Mouse (Mus musculus): ENCODE results near the gene AC140267.1.
A peak's percentile ranks its signal among the peaks of the same experiment; 100 is the strongest.

Gene AC140267.1

DNA sequence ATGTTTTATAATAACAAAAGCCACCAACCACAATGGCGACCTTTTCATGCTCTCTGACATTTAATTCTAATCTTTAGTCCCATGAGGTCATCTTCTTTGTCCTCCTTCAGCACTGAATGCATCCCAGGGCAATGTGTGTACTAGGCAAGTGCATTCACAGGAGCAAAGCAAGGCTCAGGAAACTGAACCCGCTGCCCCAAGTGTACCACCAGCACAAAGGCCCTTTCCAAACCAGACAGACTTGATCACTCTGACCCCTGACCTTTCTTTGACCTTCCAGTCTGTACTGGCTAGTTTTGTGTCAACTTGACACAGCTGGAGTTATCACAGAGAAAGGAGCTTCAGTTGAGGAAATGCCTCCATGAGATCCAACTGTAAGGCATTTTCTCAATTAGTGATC, 3.3 kb upstream of the AC140267.1 start:
- DNase-seq = no peak

DNA sequence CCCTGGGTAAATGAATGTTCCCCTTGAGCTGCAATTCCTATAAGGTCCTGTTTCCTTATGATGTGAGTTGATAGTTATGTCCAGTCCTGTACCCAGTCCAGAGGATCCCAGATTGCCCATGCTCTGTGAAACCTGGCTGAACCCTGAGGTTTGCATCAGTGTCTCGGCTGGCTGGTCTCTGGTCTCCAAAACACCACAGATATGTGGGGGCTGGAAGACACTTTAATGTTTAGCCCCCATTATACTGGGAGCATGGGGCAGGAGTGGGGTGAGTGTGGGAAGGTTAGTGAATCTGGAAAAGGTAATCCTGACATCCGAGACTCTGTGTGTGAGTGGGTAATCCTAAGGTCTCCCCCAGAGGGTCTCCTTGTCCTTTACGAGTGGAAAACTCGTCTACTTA, 2.6 kb upstream of the AC140267.1 start:
- DNase-seq = no peak

DNA sequence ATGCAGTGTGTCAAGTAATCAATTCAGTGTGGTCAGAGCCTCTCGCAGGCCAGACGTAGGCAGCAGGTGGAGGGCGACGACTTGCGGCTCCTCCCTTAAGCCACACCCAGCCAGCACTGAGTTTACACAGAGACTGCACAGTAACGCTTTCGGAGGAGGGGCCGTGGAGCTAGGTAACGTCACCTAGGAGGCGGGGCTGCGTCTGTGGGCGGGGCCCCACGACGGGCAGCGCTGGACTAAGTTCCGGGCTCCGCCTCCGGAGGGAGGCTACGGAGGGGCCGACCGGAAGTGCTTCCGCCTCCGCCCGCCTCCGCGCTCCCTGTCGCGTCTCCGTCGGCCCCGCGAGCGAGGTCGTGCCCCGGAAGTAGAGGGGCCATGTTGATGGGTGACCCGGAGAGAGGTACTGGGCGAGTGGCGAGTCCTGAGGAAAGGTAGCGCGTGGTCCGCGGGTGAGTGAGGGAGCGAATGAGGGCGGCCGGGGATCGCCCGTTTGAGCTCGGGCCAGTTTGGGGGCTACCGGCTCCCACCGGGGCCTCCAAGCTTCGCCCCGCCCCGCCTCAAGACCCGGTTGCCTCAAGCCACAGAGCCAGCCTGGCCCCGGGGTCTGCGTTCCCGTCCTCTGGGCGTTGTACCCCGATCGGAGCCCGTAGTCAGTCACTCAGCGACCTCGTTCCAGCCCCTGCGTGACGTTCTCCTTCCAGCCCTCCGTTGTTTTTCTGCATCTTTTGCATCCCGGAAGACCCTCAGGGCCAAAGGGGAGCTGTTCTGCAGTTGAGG, 1.7 kb upstream of the AC140267.1 start, which contains the start of gene Mief1:
TSS of gene Mief1 (plus strand) at position 286 of the 777 bp plus-strand sequence.
- DNase-seq = peak; percentile 100

DNA sequence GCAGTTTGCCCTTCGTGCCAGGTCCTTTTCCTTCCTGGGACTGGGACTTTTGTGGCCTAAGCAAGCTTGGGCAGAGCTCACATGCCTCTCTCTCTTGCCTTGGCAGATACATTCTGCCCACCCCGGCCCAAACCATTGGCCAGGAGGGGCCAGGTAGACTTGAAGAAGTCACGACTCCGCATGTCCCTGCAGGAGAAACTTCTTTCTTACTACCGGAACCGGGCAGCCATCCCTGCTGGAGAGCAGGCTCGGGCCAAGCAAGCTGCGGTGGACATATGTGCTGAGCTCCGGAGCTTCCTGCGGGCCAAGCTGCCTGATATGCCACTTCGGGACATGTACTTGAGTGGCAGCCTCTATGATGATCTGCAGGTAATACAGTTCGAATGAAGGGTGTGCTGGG, 12.5 kb downstream of the AC140267.1 start:
- no peak for DNase-seq

DNA sequence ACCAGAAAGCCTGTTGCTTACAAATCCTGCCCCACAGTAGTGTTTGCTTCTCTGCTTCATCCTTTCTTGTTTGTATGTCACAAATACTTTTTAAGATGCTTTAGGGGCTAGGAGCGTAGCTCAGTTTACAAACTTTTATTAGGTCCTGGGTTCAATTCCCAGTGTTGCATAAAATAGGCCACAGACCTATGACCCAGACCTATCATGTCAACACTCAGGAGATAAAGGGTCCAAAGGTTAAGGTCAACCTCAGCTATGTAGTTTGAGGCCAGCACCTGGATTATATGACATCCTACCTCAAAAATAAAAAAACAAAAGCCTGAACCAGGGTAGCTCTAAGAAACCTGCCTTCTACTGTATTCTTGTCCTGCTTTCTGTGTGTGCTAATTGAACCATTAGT, 13.0 kb downstream of the AC140267.1 start:
- DNase-seq = no peak

DNA sequence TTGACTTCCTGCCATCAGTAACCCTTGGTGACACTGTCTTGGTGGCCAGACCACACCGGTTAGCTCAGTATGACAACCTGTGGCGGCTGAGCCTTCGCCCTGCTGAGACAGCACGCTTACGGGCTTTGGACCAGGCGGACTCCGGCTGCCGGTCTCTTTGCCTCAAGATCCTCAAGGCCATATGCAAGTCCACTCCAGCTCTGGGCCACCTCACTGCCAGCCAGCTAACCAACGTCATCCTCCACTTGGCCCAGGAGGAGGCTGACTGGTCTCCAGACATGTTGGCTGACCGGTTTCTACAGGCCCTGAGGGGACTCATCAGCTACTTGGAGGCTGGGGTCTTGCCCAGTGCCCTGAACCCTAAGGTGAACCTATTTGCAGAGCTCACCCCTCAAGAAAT, 14.0 kb downstream of the AC140267.1 start:
- no peak for DNase-seq

DNA sequence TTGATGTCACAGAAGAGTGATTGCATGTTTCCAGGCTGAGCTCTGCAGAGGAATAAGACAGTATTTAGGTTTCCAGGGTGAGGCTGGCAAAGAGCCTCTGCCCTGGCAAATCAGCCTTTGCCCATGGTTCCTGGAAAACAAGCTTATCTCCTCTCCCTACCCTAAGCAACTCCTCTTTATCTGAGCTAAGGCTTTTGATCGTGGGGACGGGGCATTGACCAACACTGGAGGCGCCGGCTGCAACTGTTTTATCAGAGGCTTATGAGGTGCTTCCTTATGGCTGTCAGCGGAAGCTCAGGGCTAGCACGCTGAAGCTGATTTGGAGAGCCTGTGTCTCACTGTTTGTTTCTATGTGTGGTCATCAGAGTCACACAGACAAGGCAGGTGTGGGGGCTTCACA, 15.0 kb downstream of the AC140267.1 start:
- peak; percentile 87 for DNase-seq

DNA sequence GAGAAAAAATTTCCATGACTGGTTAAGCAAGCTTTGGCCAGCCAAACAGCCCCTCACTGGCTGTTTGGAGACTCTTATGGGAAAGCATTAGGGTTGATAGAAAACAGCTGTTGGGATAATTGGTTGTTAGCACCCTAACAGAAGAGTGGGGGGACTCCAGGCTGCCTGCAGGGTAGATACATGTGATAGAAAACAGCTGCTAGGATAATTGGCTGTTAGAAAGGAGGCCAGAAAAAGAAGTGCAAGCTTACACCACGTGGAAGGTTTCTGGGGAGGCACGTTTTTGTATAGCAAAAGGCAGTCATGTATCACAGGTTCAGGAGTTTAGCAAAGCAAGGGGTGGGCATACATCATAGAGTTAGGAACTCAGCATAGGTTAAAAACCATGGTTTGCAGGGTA, 17.9 kb downstream of the AC140267.1 start:
- DNase-seq = no peak

DNA sequence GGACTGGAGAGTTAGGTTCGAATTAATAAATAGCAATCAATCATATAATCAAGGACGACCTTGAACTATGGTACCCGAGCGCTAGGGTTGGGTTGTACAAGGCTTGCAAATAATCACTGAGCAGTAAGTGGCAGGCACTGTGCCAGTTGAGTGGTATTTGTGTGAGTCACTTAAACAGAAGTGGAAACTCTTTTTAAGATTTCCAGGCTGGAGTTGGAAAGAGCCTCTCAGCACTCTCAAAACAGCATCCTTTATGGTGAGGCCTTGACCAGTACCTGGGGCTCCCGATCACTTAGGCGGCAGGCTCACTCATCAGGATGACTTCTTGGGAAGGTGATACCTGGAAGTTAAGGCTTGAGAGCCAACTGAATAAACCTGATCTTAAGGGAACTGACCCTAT, 18.6 kb downstream of the AC140267.1 start:
- no peak for DNase-seq

DNA sequence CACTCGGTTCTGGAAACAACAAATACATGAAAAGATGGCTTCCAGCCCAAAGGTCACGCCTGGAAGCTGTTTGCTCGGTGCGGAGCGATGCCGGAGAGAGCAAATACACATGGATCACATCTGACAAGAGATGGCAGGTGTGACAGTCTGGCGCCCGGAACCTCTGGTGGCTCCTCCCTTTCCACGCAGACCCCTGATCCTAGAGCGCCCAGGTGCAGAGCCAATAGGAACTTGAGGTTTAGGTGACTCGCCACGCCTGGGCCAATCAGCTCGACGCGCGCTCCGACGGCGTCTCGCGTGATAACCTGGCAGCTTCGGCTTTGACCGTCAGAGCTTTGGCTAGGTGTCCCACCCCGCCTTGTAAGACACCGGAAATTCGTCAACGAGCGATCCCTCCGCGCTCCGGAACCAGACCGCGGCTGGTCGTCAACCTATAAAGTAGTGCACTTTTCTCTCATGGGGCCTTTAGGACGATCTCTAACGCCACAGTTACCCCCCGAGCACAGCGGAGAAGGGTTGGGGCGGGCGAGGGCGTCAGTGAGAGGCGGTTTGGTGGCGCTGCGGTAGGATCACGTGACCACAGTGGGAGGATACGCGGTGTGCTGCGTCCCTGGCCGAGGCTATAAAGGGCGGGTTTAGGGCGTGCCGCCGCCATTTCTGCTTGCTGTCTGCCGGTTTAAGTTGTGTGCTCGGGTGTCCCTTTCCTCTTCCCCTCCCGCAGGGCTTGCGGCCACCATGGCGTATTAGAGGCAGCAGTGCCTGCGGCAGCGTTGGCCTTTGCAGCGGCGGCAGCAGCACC, 19.4 kb downstream of the AC140267.1 start, which contains the start of gene Atf4:
TSS of gene Atf4 (plus strand) at position 338 of the 799 bp plus-strand sequence.
- peak; percentile 98 for DNase-seq

DNA sequence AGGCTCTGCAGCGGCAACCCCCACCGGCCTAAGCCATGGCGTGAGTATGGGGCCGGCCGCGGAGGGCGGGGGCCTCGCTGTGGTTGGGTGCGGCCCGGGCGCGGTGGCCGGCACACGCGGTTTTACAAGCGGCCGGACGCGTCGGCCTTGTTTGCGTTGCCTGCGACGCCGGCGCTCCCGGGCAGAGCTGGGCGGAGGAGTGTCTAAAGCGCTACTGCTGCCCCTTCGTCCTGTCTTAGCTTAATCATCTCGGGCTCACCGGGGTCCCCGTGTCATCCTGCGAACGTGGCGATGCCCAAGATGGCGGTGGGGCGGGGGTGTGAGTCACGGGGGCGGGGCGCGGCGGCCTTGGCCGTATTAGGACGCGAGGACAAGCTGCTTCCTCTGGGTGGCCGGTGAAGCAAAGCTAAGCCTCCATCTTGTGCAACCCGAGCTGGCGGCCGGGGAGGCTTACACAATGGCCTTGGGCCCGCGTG, 20.0 kb downstream of the AC140267.1 start:
- peak; percentile 89 for DNase-seq

DNA sequence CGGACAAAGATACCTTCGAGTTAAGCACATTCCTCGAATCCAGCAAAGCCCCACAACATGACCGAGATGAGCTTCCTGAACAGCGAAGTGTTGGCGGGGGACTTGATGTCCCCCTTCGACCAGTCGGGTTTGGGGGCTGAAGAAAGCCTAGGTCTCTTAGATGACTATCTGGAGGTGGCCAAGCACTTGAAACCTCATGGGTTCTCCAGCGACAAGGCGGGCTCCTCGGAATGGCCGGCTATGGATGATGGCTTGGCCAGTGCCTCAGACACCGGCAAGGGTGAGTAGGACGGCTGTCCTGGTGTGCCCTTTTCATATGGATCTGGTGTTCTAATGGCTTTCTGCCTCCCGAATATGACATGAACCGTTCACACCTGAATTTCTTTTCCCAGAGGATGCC, 20.6 kb downstream of the AC140267.1 start:
- peak; percentile 28 for DNase-seq

DNA sequence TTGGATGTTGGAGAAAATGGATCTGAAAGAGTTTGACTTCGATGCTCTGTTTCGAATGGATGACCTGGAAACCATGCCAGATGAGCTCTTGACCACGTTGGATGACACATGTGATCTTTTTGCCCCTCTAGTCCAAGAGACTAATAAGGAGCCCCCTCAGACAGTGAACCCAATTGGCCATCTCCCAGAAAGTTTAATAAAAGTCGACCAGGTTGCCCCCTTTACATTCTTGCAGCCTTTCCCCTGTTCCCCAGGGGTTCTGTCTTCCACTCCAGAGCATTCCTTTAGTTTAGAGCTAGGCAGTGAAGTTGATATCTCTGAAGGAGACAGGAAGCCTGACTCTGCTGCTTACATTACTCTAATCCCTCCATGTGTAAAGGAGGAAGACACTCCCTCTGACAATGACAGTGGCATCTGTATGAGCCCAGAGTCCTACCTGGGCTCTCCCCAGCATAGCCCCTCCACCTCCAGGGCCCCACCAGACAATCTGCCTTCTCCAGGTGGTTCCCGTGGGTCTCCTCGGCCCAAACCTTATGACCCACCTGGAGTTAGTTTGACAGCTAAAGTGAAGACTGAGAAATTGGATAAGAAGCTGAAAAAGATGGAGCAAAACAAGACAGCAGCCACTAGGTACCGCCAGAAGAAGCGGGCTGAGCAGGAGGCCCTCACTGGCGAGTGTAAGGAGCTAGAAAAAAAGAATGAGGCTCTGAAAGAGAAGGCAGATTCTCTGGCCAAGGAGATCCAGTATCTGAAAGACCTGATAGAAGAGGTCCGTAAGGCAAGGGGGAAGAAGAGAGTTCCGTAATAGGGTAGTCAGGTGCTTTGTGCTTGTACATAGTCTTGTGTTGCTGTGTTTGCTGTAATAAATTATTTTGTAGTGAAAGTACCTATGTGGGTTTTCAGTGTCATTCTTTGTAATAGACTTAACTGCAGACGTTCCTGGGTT, 21.3 kb downstream of the AC140267.1 start:
- DNase-seq = no peak

DNA sequence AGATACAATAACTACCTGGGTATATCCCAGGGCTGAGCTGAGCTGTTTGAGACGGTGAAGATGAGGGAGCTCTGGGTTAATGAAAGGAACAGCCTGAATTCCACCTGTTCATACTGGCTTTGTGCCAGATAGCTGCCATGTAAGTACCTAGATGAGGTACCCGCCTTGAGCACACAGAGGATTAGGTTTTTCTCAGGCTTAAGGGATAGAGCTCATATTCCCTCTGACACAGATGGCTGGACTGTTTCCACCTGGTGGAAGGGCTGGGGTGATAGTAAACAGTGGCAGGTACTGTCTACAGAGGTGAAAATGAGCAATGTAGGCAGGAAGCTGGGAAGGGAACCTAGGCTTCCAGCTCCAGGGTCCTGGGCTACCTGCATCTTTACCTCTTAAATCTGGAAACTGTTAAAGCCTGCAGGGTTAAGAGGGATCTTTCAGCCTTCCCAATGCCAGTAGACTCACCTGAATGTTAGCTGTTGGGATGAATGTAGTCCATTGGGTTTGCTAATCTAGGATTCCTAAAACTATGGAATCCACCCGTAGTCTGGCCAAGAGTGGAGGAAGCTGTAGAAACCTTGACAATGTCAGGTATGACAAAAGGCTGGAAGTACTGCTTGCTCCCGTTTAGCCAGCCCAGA, 22.1 kb downstream of the AC140267.1 start:
- no peak for DNase-seq

DNA sequence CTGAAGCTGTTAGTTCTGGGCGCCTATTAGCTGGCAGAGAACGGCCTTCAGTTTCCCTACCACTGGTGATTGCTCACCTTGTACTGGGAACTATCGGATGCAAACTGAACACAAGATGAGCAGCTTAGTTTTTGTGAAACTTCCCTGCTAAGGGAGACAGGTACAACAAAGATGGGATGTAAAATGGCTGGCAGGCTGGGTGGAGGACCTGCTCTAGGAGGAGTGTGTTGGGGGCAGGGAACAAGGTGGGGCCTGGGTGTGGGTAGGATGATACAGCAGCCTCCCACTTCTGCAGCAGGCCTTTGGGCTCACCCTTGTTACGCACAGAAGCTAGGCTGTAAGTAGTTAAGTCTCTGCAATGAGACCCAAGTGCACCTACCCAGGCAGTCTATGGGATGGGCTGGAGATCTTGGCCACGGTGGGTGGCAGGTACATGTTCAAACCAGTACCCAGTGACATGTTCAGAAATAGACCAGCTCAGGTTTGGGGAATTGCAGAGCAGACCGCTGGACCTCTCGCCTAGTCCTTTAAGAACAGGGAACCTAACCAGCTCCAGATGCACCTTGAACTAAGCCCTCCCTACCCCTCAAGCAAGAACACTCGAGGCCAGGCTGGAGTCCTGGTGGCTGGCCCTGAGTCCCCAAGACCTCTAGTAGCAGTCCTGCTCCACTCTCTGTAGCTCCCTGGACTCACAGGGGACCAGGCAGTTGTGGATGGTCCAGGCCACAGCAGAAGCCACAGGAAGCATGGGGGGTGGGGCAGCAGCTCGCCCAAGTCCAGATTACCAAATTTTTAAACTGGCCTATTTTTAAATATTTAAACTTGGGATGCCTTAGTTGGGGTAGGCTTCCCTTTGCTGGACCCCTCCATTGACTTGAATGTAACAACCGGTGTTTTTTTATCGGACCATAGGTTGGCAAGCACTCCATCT, 22.9 kb downstream of the AC140267.1 start:
- DNase-seq = peak; percentile 90

DNA sequence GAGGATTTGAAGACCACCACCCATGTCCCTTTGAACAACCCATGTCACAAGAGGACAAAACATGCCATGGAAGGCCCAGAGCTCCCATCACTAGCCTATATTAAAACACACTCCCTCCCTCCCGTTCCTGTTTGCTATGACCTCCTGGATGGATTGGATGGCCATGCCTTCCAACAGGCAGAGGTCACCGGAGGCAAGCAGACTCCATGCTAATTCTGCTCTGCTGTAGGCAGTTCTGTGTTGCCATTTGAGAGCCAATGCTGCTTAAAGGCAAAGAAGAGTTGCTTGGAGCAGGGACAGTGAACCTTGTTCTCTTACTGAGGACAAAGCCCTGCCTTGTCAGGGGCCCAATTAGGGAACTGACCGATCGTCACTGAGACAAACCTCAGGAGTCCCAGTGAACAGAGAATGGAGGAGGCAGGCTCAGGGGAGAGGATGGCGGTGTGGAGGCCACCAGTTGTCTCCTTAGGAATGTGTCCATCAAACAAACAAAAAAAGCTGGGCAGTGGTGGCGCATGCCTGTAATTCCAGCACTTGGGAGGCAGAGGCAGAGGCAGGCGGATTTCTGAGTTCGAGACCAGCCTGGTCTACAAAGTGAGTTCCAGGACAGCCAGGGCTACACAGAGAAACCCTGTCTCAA, 23.9 kb downstream of the AC140267.1 start:
- DNase-seq = no peak

DNA sequence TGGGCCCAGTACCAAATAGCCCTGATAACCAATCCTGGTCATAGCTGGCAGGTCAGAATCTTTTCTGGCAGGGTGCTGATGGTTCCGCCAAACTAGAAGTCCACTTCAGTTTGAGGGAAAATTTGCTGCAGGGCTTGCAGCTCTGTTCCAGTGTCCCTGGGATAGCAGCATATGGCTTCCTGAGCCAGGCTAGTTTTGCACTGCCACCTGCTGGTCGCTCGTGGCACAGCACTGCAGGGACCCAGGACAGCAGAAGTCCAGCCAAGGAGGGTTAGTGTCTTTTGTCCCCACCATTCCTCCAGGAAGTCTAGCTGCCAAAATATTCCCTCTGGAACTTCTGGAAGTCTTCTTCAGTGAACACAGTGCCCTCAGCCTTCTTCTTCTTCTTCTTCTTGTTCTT, 25.0 kb downstream of the AC140267.1 start:
- peak; percentile 88 for DNase-seq

DNA sequence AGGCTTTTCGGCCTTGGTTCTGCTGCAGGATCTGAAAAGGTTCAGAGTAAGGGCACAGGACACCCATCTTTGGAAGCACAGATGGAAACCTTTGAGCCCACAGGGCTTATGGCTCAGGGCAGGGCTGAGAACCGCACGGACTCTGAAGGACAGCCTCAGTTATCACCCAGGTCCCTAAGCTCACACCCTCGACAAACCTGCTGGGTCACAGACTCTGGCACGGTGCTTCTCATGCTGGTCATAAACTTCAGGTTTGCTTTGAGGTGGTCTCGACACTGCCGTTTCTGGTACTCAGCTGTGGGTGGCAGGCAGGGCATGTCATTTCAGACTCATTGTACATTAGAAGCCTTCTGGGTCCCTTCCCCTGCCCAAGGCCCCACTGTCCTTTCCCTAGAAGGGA, 25.5 kb downstream of the AC140267.1 start:
- no peak for DNase-seq

DNA sequence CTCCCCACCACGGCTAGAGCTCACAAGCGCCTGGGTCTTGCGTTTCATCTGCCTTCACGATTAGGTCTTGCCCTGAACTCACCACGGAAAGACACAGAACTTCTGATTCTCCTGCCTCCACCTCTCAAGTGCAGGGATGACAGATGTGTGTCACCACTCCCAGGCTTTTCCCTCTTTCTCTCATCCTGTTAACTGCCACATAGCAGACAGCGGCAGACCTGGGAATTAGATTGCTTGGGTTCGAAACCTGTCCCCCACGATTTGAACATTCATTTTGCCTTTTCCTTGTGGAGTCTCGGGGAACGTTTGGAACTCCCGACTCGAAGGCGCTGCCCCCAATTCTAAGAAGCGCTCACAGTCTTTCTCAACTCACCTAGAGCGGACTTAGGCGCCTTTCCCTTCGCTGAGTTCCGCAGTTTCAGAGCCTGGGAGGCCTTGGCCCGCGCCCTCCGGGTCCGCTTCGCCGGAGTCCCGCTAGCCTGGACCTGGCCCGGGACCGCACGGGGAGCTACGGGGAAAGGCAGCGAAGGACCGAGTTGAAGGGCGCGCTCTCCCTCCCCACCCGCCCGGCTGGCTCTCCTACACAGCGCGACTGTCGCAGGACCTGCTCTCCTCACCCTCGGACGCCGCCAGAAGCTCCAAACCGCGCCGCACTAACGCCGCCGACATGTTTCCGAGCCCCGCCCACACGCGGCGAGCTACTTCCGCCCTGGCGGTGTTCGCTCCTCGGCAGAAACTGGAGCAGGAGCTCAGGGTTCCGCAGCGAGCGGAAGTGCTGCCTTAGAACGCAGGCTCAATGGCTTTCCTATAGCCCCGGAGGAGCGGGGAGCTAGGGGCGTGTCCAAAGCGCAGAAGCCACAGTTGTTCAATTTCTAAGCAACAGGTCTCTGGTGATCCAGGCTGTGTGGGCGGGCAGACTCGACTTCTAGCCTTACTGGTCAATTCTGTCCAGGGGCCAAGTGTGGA, 28.3 kb downstream of the AC140267.1 start, which contains the start of gene Rps19bp1:
TSS of gene Rps19bp1 (minus strand) at position 706 of the 966 bp plus-strand sequence.
- peak; percentile 95 for DNase-seq
